In the genomic region with DNA sequence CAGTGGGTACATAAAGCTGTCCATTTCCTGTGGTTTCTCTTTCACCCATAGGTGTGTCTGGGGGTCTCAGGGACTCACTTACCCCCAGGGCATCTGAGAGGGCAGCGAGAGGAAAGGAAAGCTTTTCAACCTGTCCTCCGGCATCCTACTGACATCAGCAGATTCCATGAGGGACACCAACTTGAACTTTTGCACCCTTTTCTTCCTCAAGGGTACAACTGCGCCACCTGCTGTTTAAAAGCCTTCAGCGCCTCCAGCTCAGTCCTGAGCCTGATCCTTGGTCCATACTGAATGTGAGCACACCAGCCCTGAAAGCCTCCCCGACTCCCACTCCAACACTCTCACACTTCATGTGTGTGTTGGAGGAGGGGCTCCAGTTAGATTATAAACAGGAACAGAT, we compare ENCODE assay signal across 10 mouse cellular contexts. TPM values are rescaled to one million over a fixed set of nuclear protein-coding genes. Genes with fewer than 3 reads are reported as not detected.
A peak's percentile ranks its signal among the peaks of the same experiment; 100 is the strongest.
DNase-seq lines count a peak whose midpoint lies in the region; ATAC-seq and TF ChIP-seq lines count a peak whose summit lies in the region.
"Had no signal": no experiment of that assay in that cellular context is flagged by ENCODE, and none has a peak within 500 bp of the region (broad histone marks: within the 10 kb centered on the region; RNA-seq: fewer than 3 reads in every experiment).

No protein-coding gene starts in this region.

- peak; percentile 43 for TF ChIP-seq RAD21 in MEL (IDR thresholded peaks at IDR 0.05; ENCODE audit: low read depth, low read length)

- H3K27ac ChIP-seq in hindbrain, embryonic 11.5 days (ENCODE audit: low read depth, low read length), result no peak overlapping the region
- H3K27ac ChIP-seq in hindbrain, embryonic 16.5 days (ENCODE audit: low read depth, low read length), result no peak overlapping the region
- H3K27ac ChIP-seq in MEL (ENCODE audit: control insufficient read depth, low read depth, low read length), result no peak overlapping the region
- H3K27ac ChIP-seq in limb, embryonic 10.5 days, result no peak overlapping the region
- no peak overlapping the region for H3K27ac ChIP-seq in midbrain, postnatal 0 days (ENCODE audit: low read depth, low read length)
- H3K27ac ChIP-seq: embryonic facial prominence, embryonic 15.5 days had no signal

- H3K36me3 ChIP-seq in hindbrain, embryonic 11.5 days (ENCODE audit: control insufficient read depth, insufficient read depth, low read length), result no peaks in the 10 kb centered on the region
- 0 out of 2 replicates have a peak, but pooled peaks cover 2% of the 10 kb centered on the region for H3K36me3 ChIP-seq in hindbrain, embryonic 16.5 days (ENCODE audit: control insufficient read depth, insufficient read depth, low read length)
- no peaks in the 10 kb centered on the region for H3K36me3 ChIP-seq in MEL (ENCODE audit: control insufficient read depth in 1 of 2, insufficient read depth in 2 of 2, low read length in 2 of 2)
- peaks cover 40% of the 10 kb centered on the region for H3K36me3 ChIP-seq in limb, embryonic 10.5 days
- peaks cover 7% of the 10 kb centered on the region; the same call in 1 of the 2 replicates for H3K36me3 ChIP-seq in midbrain, postnatal 0 days (ENCODE audit: insufficient read depth, low read length)

- no peak overlapping the region for H3K4me3 ChIP-seq in hindbrain, embryonic 11.5 days (ENCODE audit: low read depth, low read length)
- H3K4me3 ChIP-seq in hindbrain, embryonic 16.5 days (ENCODE audit: low read length), result no peak overlapping the region
- H3K4me3 ChIP-seq in MEL (ENCODE audit: control insufficient read depth in 1 of 2, insufficient read depth in 1 of 2, low read depth in 2 of 2, low read length in 2 of 2), result no peak overlapping the region
- H3K4me3 ChIP-seq in limb, embryonic 10.5 days, result no peak overlapping the region
- H3K4me3 ChIP-seq in midbrain, postnatal 0 days (ENCODE audit: low read depth, low read length), result no peak overlapping the region
- H3K4me3 ChIP-seq: embryonic facial prominence, embryonic 15.5 days; myocyte had no signal

- no peaks in the 10 kb centered on the region for H3K27me3 ChIP-seq in hindbrain, embryonic 11.5 days (ENCODE audit: control insufficient read depth, insufficient read depth, low read length)
- H3K27me3 ChIP-seq in hindbrain, embryonic 16.5 days (replicated peaks; ENCODE audit: control insufficient read depth, insufficient read depth, low read length), result no peaks in the 10 kb centered on the region
- H3K27me3 ChIP-seq in MEL (ENCODE audit: control insufficient read depth in 1 of 2, insufficient read depth in 2 of 2, low read length in 2 of 2), result no peaks in the 10 kb centered on the region
- no peaks in the 10 kb centered on the region for H3K27me3 ChIP-seq in limb, embryonic 10.5 days (ENCODE audit: low read depth, poor library complexity, severe bottlenecking)
- H3K27me3 ChIP-seq in midbrain, postnatal 0 days (ENCODE audit: insufficient read depth, low read length), result no peaks in the 10 kb centered on the region
- H3K27me3 ChIP-seq: embryonic facial prominence, embryonic 15.5 days had no signal

- WGBS in hindbrain, embryonic 11.5 days, result 25% methylated on average over 5 of the region's 5 CpGs
- WGBS in hindbrain, embryonic 16.5 days, result 30% methylated on average over 5 of the region's 5 CpGs
- 17% methylated on average over 5 of the region's 5 CpGs for WGBS in limb, embryonic 10.5 days
- 30% methylated on average over 5 of the region's 5 CpGs for WGBS in midbrain, postnatal 0 days

- intact Hi-C loops in heart, postnatal 10 days (cut with DNase I), result loop anchor here (1.0 to 5.0 kb wide), 2 partner anchors 193 to 475 kb away; no protein-coding TSS in a partner anchor

- ATAC-seq in hindbrain, embryonic 11.5 days (ENCODE audit: low FRiP score), result no peak
- ATAC-seq in hindbrain, embryonic 16.5 days, result no peak
- ATAC-seq in midbrain, postnatal 0 days (ENCODE audit: low FRiP score), result peak; percentile 19; the same call in 1 of the 2 replicates
- no peak for ATAC-seq in inflammation-experienced regulatory T-cells, adult 6 months

- H3K9ac ChIP-seq in hindbrain, embryonic 11.5 days (ENCODE audit: low read depth, low read length), result no peak overlapping the region
- no peak overlapping the region for H3K9ac ChIP-seq in hindbrain, embryonic 16.5 days (ENCODE audit: low read depth, low read length)
- no peak overlapping the region for H3K9ac ChIP-seq in MEL (ENCODE audit: control insufficient read depth, low read depth, low read length, poor library complexity, severe bottlenecking)
- no peak overlapping the region for H3K9ac ChIP-seq in midbrain, postnatal 0 days (replicated peaks; ENCODE audit: low read length, poor library complexity, severe bottlenecking)
- H3K9ac ChIP-seq: embryonic facial prominence, embryonic 15.5 days had no signal

- DNase-seq in hindbrain, embryonic 11.5 days (ENCODE audit: low spot score), result peak; percentile 83
- peak; percentile 14 for DNase-seq in MEL (ENCODE audit: low read depth, low spot score)
- peak; percentile 78 to 85 for DNase-seq in cerebellum, postnatal 10 days
- DNase-seq in heart, postnatal 10 days, result peak; percentile 67 to 82
- peak; percentile 80 for DNase-seq in limb, embryonic 10.5 days (ENCODE audit: low spot score)
- DNase-seq in midbrain, postnatal 0 days (ENCODE audit: low spot score), result peak; percentile 61

- H3K4me2 ChIP-seq in hindbrain, embryonic 11.5 days (replicated peaks; ENCODE audit: low read depth, low read length), result no peak overlapping the region
- H3K4me2 ChIP-seq in hindbrain, embryonic 16.5 days (ENCODE audit: low read length), result no peak overlapping the region
- H3K4me2 ChIP-seq in midbrain, postnatal 0 days (ENCODE audit: low read depth, low read length, poor library complexity, severe bottlenecking), result no peak overlapping the region
- H3K4me2 ChIP-seq: embryonic facial prominence, embryonic 15.5 days had no signal

- H3K4me1 ChIP-seq in hindbrain, embryonic 11.5 days (replicated peaks; ENCODE audit: control insufficient read depth, insufficient read depth, low read length), result no peaks in the 10 kb centered on the region
- no peaks in the 10 kb centered on the region for H3K4me1 ChIP-seq in hindbrain, embryonic 16.5 days (ENCODE audit: control insufficient read depth, insufficient read depth, low read depth, low read length)
- no peaks in the 10 kb centered on the region for H3K4me1 ChIP-seq in MEL (ENCODE audit: control insufficient read depth in 1 of 2, insufficient read depth in 2 of 2, low read length in 2 of 2)
- H3K4me1 ChIP-seq in limb, embryonic 10.5 days, result peaks cover 5% of the 10 kb centered on the region; the same call in 1 of the 2 replicates
- no peaks in the 10 kb centered on the region for H3K4me1 ChIP-seq in midbrain, postnatal 0 days (ENCODE audit: insufficient read depth, low read length)

- no peaks in the 10 kb centered on the region for H3K79me2 ChIP-seq in MEL (ENCODE audit: control insufficient read depth, insufficient read depth, low read length, poor library complexity)

- H3K9me3 ChIP-seq in hindbrain, embryonic 11.5 days (ENCODE audit: control insufficient read depth, low read length), result no peaks in the 10 kb centered on the region
- no peaks in the 10 kb centered on the region; the same call in 1 of the 2 replicates for H3K9me3 ChIP-seq in hindbrain, embryonic 16.5 days (ENCODE audit: control insufficient read depth, low read length)
- no peaks in the 10 kb centered on the region for H3K9me3 ChIP-seq in MEL (replicated peaks; ENCODE audit: insufficient read depth, low read length)
- no peaks in the 10 kb centered on the region for H3K9me3 ChIP-seq in limb, embryonic 10.5 days (replicated peaks)
- H3K9me3 ChIP-seq in midbrain, postnatal 0 days (ENCODE audit: low read length), result no peaks in the 10 kb centered on the region
- H3K9me3 ChIP-seq: embryonic facial prominence, embryonic 15.5 days had no signal

- TF ChIP-seq POLR2A in MEL (IDR thresholded peaks at IDR 0.05; ENCODE audit: control insufficient read depth in 1 of 2, insufficient read depth in 1 of 2, low read depth in 1 of 2, low read length in 2 of 2, poor library complexity in 1 of 2), result no peak

- no peak for TF ChIP-seq EP300 in MEL (IDR thresholded peaks at IDR 0.05; ENCODE audit: low read depth in 1 of 2, low read length in 2 of 2)

- peak; percentile 24 to 59 (median 48); a peak in 5 of 6 replicates for TF ChIP-seq CTCF in MEL (IDR thresholded peaks at IDR 0.05 in 2 of 3, conservative IDR thresholded peaks at IDR 0.05 in 1 of 3; ENCODE audit: control insufficient read depth in 1 of 3, insufficient read depth in 1 of 3, low read depth in 2 of 3, low read length in 3 of 3, poor library complexity in 1 of 3, severe bottlenecking in 1 of 3)
- TF ChIP-seq CTCF in midbrain, postnatal 0 days (IDR thresholded peaks at IDR 0.05), result peak; percentile 78

TF ChIP-seq in MEL, 35 proteins besides CTCF, POLR2A, EP300 and RAD21:
- TF ChIP-seq SMC3 (IDR thresholded peaks at IDR 0.05; ENCODE audit: low read depth, low read length), result peak; percentile 58
- no peak for TF ChIP-seq MYB (IDR thresholded peaks at IDR 0.05; ENCODE audit: low read depth, low read length)
- TF ChIP-seq USF1 (IDR thresholded peaks at IDR 0.05; ENCODE audit: low read depth, low read length), result no peak

RNA-seq across cellular contexts. Expression of gene S1pr3, which starts 16.2 kb away (rescaled TPM):
- polyA plus RNA-seq in hindbrain, embryonic 11.5 days (2014; fragmentation: Nextera tagmentation; extraction: Ambion mirVana), result 46.8 and 48.5 TPM in 2 replicates
- 15.0 and 17.1 TPM in 2 replicates for polyA plus RNA-seq in hindbrain, embryonic 16.5 days (2015; fragmentation: Nextera tagmentation; extraction: Ambion mirVana)
- total RNA-seq in MEL (2012; rRNA removed), result not detected in 2 replicates
- not detected for polyA plus RNA-seq in MEL (2012; ENCODE audit: insufficient read depth in 1 of 2, insufficient read length in 2 of 2, low read depth in 1 of 2, low replicate concordance in 2 of 2, missing spikeins in 1 of 2)
- total RNA-seq in heart, postnatal 10 days (2021), result 10 to 100 TPM; 25.6 to 31.5 TPM
- 79.5 and 123 TPM in 2 replicates for polyA plus RNA-seq in limb, embryonic 10.5 days (2016; fragmentation: Nextera tagmentation; extraction: Ambion mirVana)
- total RNA-seq in midbrain, postnatal 0 days (2014; rRNA removed), result 9.5 and 9.6 TPM in 2 replicates
- 7.0 and 7.3 TPM in 2 replicates for polyA plus RNA-seq in midbrain, postnatal 0 days (2015; fragmentation: Nextera tagmentation; extraction: Ambion mirVana)
- polyA plus RNA-seq in inflammation-experienced regulatory T-cells, adult 6 months (2017; shearing (Covaris generic)), result under 1 TPM in 1 of 3 experiments, not detected in 2; 0.24 TPM

Comparison
In these comparisons a context has a peak if more than half of its experiments do, and no peak if none do; other contexts are left out.
1. DNase-seq: peak in every context shown above with its lines; median percentile 83 in hindbrain, embryonic 11.5 days; 82 in cerebellum, postnatal 10 days; 80 in limb, embryonic 10.5 days; 74 in heart, postnatal 10 days; 61 in midbrain, postnatal 0 days; 14 in MEL.